Mouse (Mus musculus) testis, adult 2 months (tissue): ENCODE results near the gene Gm20517.
A peak's percentile ranks its signal among the peaks of the same experiment; 100 is the strongest.

Source experiments
- CTCF ChIP-seq: fragments of 200-500 bp; IDR thresholded peaks from 2 replicates; pipeline ENCODE4 v1.5.1; 2012; ENCODE audit warnings: low read depth, mild to moderate bottlenecking, inconsistent platforms, low read length, moderate library complexity; ENCODE audit not compliant: control insufficient read depth, insufficient read depth, insufficient replicate concordance
- POLR2A ChIP-seq: fragments of 200-500 bp; IDR thresholded peaks from 2 replicates; pipeline ENCODE4 v1.6.1; 2012; ENCODE audit warnings: low read depth, mild to moderate bottlenecking, inconsistent platforms, low read length, moderate library complexity; ENCODE audit not compliant: control insufficient read depth

GRCm38 (mm10) chr17:47672311-47673111 is 61.1 kb downstream of the Gm20517 start:
- TF ChIP-seq CTCF (no peak; the same call in 1 of the 2 replicates), POLR2A (peak; percentile 10; the same call in 1 of the 2 replicates)
